Mouse (Mus musculus) Patski (cell line): ENCODE measurements around the gene Naxd. TPM values are rescaled to one million over a fixed set of nuclear protein-coding genes. Genes with fewer than 3 reads are reported as not detected.
A peak's percentile ranks its signal among the peaks of the same experiment; 100 is the strongest.

Experiments used
- ATAC-seq: fragments of 100-300 bp; one replicate; pipeline ENCODE4 v1.8.0; 2021
- CTCF ChIA-PET: fragments of 350-600 bp; sonication (Branson Sonifier 250); formaldehyde crosslinking; loops from one replicate; lab custom pipeline; 2022; ENCODE audit warnings: inconsistent platforms; lab: Charles Lee
- POLR2A ChIA-PET: fragments of 350-600 bp; sonication (Branson Sonifier 250); formaldehyde crosslinking; loops from one replicate; lab custom pipeline; 2022; ENCODE audit warnings: antibody characterized with exemption, inconsistent platforms; lab: Charles Lee
- DNase-seq: peaks from one replicate; pipeline ENCODE4 v3.0.0-alpha.2; 2011; ENCODE audit warnings: low read depth, low spot score
- H3K27me3 ChIP-seq: fragments of 371-371 bp; one replicate; pipeline ENCODE4 v1.5.1; 2021
- CTCF ChIP-seq: fragments of 100-300 bp; IDR thresholded peaks from one replicate; pipeline ENCODE4 v1.5.1; 2021
- in situ Hi-C: fragments of 300-500 bp; cut with MboI; formaldehyde crosslinking; loops from 3 replicates; pipeline ENCODE4 v1.11.1; 2018; ENCODE audit warnings: low pct_unique_long_range_greater_than_20kb, mixed read lengths
- polyA plus RNA-seq: library from polyadenylated mRNA; unstranded; gene quantifications from one replicate; pipeline ENCODE4 v1.2.3, GENCODE M21; 2021

The Naxd gene
- polyA plus RNA-seq, result 108 TPM

DNA sequence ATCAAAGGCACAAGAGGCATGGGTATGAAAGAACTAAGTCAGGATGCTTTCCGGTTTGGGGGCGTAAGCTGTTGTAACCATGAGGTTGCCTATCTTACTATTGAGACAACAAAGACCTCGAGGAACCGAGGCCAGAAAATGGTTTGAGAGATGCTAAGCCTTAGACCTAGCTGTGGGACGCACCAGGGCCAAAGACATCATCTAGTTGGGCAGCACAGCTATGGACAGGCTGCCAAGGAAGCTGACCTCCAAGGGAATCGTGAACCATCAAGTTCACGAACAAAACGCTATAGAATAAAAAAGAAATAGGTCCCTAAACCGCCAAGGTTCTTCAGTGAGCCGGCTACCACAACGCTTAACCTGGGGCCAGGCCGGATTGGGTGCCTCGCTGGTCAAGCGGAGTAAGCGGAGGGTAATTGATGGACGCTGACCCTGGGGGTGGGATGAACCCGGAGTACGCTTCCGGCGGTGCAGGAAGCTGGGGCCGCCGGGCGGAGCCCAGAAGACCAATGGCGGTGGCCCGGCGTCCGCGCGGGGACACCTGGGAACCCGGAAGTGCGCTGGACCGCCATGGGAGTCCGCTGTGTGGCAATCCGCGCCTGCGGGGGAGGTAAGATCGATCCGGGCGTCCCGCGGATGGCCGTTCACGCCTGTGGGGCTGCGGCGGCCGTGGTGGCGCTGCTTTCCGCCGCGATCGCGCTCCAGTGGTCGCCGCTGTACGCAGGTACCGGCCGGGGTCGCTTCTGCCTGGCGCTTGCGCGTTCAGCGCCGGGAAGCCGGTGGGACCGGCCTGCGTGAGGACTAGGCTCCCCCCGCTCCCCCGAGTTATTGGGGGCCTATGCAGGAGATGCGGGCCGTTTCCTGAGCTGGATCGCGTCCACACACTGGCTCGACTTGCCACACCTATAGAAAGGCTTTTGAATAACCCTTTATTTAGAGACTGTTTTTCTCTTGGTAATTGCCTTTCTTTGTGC is at the start of gene Naxd:
Gene Naxd (plus strand): TSS at position 490 of the 974 bp plus-strand sequence.
- TF ChIP-seq CTCF, result no peak
- CTCF ChIA-PET, result interaction anchor here (0.7 to 2.6 kb wide), 2 partner anchors 11 to 14 kb away, joined by 3 to 11 read pairs; no protein-coding TSS in a partner anchor

DNA sequence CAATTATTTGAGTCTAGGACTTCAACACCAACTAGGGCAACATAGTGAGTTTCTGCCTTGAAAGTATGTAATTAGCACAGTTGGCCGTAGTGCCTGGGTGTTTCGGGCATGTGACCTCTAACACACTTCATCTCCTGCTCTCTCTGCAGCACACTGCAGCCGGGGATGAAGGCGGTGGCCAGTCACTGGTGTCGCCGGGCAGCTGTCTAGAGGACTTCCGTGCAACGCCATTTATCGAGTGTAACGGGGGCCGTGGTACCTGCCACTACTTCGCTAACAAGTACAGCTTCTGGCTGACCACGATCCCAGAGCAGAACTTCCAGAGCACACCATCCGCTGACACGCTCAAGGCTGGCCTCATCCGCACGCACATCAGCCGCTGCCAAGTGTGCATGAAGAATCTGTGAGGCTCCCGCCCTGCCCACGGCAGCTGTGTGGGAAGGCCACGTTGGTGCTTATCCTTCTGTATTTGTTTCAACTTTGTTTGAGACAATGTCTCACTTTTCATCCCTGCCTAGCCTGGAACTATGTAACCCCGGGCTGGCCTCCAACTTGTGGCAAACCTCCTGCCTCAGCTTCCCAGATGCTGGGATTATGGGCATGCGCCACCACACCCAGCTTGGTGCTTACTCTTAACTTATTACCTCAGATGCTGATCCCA is 49.3 kb upstream of the Naxd start:
- TF ChIP-seq CTCF, result no peak
- no peaks in the 10 kb centered on the region for H3K27me3 ChIP-seq
- POLR2A ChIA-PET, result no interaction called here
- ATAC-seq (no peak), DNase-seq (no peak)
- CTCF ChIA-PET, result interaction anchor here (0.7 to 1.0 kb wide), 2 partner anchors 13 to 59 kb away, joined by 3 read pairs; no protein-coding TSS in a partner anchor
- in situ Hi-C loops, result loop anchor here (5.0 kb wide), 1 partner anchor 34 kb away; no protein-coding TSS in a partner anchor

More for the DNA sequence above, at the start of gene Naxd:
- no peaks in the 10 kb centered on the region for H3K27me3 ChIP-seq
- ATAC-seq (peak; percentile 97), DNase-seq (no peak)
- in situ Hi-C loops, result no loop called here
- POLR2A ChIA-PET, result interaction anchor here (1.2 kb wide), 1 partner anchor 40 kb away, joined by 6 read pairs; no protein-coding TSS in a partner anchor

DNA sequence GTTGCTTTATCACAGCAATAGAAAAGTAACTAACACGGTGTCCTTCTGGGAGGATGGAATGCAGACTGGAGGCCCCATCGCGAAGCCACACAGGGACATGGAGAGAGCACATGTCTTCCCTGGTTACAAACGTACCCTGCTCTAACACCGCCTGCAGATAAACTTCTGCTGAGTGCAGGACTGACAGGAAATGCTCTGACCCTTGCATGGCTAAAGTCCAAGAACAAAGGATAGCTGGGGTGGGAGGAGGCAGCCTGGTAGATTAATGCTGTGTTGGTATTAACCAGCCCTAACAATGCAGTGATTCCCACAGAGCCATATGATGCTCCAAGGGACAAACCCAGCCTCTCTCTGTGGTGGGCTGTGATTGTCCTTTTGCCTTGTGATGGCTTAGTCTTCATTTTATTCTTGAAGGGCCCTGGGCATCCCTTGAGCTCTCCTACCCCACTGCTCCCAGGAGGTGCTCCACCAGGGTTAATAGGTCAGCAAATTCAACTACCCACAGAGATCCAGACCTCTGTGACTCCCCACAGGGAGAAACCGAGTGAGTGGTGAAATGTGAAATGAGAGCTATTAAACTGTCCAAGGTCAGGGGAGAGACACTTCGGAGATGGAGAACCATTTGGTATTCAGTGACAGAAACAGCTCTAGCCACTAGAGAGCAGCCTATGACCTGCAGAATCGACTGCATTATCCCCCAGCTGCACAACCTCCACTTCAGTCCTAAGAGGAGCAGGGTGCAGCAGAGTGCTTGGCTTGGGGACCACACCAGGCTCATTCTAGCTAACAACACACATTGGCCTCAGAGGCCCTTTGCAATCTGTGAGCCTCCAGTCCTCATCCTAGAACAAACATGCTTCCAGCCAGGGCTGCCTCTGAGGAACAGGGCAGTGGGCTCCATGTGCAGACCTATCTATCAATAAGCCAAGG is 46.9 kb upstream of the Naxd start:
- CTCF ChIA-PET, result interaction anchor here (0.8 to 4.3 kb wide), 18 partner anchors 9 to 172 kb away, joined by 3 to 52 read pairs (median 5); no protein-coding TSS in a partner anchor
- peak; percentile 81 for TF ChIP-seq CTCF
- DNase-seq, result no peak
- no peaks in the 10 kb centered on the region for H3K27me3 ChIP-seq
- in situ Hi-C loops, result loop anchor here (5.0 kb wide), 1 partner anchor 162 kb away; no protein-coding TSS in a partner anchor
- ATAC-seq, result peak; percentile 73
- POLR2A ChIA-PET, result interaction anchor here (0.7 to 2.5 kb wide), 4 partner anchors 15 to 36 kb away, joined by 3 to 11 read pairs (median 6); no protein-coding TSS in a partner anchor

DNA sequence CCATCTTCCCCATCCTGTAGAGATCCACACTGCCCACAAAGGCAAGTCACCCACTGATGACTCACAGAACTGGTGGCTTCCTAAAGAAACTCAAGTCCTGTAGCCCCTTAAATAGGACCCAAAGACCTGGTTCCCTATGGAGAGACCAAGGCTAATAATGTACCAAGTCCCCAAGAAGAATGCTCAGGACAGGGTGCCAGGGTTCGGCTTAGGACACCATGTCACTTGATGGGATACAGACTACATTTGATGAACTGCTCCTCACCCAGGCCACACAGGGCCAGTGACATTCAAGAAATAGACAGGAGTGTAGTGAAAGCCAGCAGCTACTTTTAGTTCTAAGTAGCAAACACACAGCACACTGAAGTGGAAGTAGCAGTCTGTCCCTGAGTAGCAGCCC is 45.2 kb upstream of the Naxd start:
- H3K27me3 ChIP-seq, result no peaks in the 10 kb centered on the region
- no peak for TF ChIP-seq CTCF
- ChIA-PET CTCF (interaction anchor here (1.9 to 4.3 kb wide), 3 partner anchors 9 to 33 kb away, joined by 10 to 52 read pairs (median 11); no protein-coding TSS in a partner anchor), POLR2A (interaction anchor here (1.2 to 2.5 kb wide), 2 partner anchors 24 to 31 kb away, joined by 3 to 11 read pairs; no protein-coding TSS in a partner anchor)
- ATAC-seq (no peak), DNase-seq (no peak)
- in situ Hi-C loops, result loop anchor here (5.0 kb wide), 1 partner anchor 160 kb away; no protein-coding TSS in a partner anchor

DNA sequence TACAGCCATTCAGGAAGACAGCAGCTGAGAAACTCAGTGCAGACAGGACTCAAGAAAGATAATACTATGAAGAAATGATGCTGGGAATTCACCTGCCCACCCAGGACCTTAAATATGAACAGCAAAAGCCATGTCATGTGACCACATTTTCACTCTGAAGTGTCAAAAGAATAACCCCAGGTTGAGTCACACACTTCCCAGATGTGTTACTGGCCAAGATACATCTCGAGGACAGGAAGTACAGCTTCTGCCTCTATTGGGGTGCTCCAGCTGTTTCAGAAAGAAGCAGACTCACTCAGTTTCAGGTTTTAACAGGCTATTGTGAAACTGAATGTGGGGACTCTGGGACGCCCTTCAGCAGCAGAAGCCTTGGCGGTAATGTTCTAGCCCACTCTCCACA is 44.7 kb upstream of the Naxd start:
- DNase-seq, result no peak

DNA sequence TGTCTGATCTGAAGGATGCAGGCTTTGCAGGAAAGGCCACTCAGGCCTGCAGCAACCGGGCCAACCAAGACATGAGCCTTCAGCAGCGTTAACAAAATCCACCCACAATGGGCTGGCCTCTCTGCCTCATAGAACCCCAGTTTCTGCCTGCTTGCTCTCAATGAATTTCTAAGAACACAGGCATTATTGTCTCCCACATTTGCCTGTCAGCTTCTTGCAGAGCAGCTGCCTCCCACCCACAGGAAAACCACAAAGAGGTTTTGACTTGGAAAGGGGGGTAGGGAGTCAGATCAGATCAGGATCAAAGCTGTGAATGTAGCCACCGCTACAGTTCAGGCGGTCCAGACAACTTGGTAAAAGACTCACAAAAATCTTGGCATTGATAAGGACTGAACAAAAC is 44.3 kb upstream of the Naxd start:
- in situ Hi-C loops, result loop anchor here (5.0 kb wide), 1 partner anchor 159 kb away; no protein-coding TSS in a partner anchor
- TF ChIP-seq CTCF, result no peak
- no peak for ATAC-seq
- no peaks in the 10 kb centered on the region for H3K27me3 ChIP-seq
- no peak for DNase-seq
- CTCF ChIA-PET, result interaction anchor here (4.3 kb wide), 1 partner anchor 32 kb away, joined by 52 read pairs; no protein-coding TSS in a partner anchor
- POLR2A ChIA-PET, result interaction anchor here (2.5 kb wide), 1 partner anchor 23 kb away, joined by 11 read pairs; no protein-coding TSS in a partner anchor

More for the DNA sequence above, 44.7 kb upstream of the Naxd start:
- CTCF ChIA-PET, result interaction anchor here (4.3 kb wide), 1 partner anchor 32 kb away, joined by 52 read pairs; no protein-coding TSS in a partner anchor
- POLR2A ChIA-PET, result interaction anchor here (2.5 kb wide), 1 partner anchor 24 kb away, joined by 11 read pairs; no protein-coding TSS in a partner anchor
- ATAC-seq, result no peak
- in situ Hi-C loops, result loop anchor here (5.0 kb wide), 1 partner anchor 160 kb away; no protein-coding TSS in a partner anchor
- no peaks in the 10 kb centered on the region for H3K27me3 ChIP-seq
- TF ChIP-seq CTCF, result no peak

DNA sequence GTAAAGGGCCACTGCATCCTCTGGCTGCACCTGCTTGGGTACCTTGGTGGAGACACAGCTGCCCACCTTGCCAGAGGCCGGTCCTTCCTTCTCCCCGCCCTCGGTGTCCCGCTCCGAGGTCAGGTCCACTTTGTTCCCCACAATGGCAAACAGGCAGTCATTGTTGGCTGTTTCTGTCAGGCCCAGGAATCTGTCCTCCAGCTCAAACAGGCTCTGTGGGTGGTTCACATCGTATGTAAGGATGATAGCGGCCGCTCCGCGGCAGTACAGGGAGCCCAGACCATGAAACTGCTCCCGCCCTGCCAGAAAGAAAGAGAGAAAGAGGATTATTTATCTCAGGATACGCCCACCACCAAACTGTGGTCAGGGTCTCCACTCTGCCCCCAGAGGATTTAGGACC is 43.1 kb upstream of the Naxd start:
- POLR2A ChIA-PET, result no interaction called here
- CTCF ChIA-PET, result no interaction called here
- no peak for TF ChIP-seq CTCF
- no peaks in the 10 kb centered on the region for H3K27me3 ChIP-seq
- DNase-seq (no peak), ATAC-seq (no peak)
- in situ Hi-C loops, result loop anchor here (5.0 kb wide), 1 partner anchor 158 kb away; no protein-coding TSS in a partner anchor

DNA sequence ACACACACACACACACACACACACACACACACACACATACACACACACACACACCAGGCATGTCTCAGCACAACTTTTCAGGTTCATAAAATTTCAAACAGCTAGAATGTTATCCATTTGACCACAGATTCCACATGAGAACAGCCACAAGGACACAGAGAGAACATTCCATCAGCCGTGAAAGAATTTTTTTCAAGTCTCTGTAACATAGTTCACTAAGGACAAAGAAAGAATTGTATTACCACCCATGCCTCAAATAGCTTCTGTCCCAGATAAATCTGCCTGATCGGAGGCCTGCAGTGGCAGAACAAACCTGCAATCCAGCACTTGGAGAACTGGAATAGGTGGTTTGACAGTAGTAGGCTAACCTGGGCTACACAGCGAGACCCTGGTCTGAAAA is 40.0 kb upstream of the Naxd start:
- no peak for TF ChIP-seq CTCF
- in situ Hi-C loops, result no loop called here
- ATAC-seq, result peak; percentile 11
- ChIA-PET POLR2A (interaction anchor here (0.7 to 1.4 kb wide), 3 partner anchors 20 to 40 kb away, joined by 3 to 6 read pairs (median 5); partner anchors contain the start of gene Naxd), CTCF (no interaction called here)
- no peaks in the 10 kb centered on the region for H3K27me3 ChIP-seq
- no peak for DNase-seq
